Mouse (Mus musculus) midbrain, postnatal 0 days (tissue): ENCODE results near the gene Ppp1r10. TPM values are rescaled to one million over a fixed set of nuclear protein-coding genes. Genes with fewer than 3 reads are reported as not detected.

Experiments
- ATAC-seq: fragments of 200-750 bp; cut with Nextera tagmentation; 2 replicates; pipeline ENCODE4 v1.8.0; 2017; ENCODE audit warnings: moderate number of reproducible peaks, mild to moderate bottlenecking, moderate TSS enrichment, moderate library complexity; ENCODE audit not compliant: low FRiP score
- DNase-seq: peaks from one replicate; pipeline ENCODE4 v3.0.0-alpha.2; 2015; ENCODE audit warnings: low spot score
- H3K27ac ChIP-seq: fragments of 300-500 bp; sonication (generic); 2 replicates; pipeline ENCODE4 v1.5.1; 2014; ENCODE audit warnings: low read depth, mild to moderate bottlenecking, low read length, mixed read lengths
- H3K27me3 ChIP-seq: fragments of 300-500 bp; sonication (generic); 2 replicates; pipeline ENCODE4 v1.6.1; 2014; ENCODE audit warnings: low read length, control low read depth, mixed read lengths; ENCODE audit not compliant: insufficient read depth
- H3K36me3 ChIP-seq: fragments of 300-500 bp; sonication (generic); 2 replicates; pipeline ENCODE4 v1.6.1; 2014; ENCODE audit warnings: low read length, control low read depth, mixed read lengths; ENCODE audit not compliant: insufficient read depth
- H3K4me1 ChIP-seq: fragments of 300-500 bp; sonication (generic); 2 replicates; pipeline ENCODE4 v1.6.1; 2014; ENCODE audit warnings: mild to moderate bottlenecking, control low read depth, antibody characterized with exemption, low read length, mixed read lengths; ENCODE audit not compliant: insufficient read depth
- H3K4me2 ChIP-seq: fragments of 300-500 bp; sonication (generic); 2 replicates; pipeline ENCODE4 v1.6.1; 2014; ENCODE audit warnings: low read depth, mild to moderate bottlenecking, low read length, mixed read lengths; ENCODE audit not compliant: poor library complexity, severe bottlenecking
- H3K4me3 ChIP-seq: fragments of 300-500 bp; sonication (generic); 2 replicates; pipeline ENCODE4 v1.5.1; 2014; ENCODE audit warnings: low read depth, mild to moderate bottlenecking, low read length, moderate library complexity
- H3K9ac ChIP-seq: fragments of 300-500 bp; sonication (generic); replicated peaks from 2 replicates; pipeline ENCODE4 v1.6.1; 2014; ENCODE audit warnings: mild to moderate bottlenecking, low read length, moderate library complexity, mixed read lengths; ENCODE audit not compliant: poor library complexity, severe bottlenecking
- H3K9me3 ChIP-seq: fragments of 300-500 bp; sonication (generic); 2 replicates; pipeline ENCODE4 v1.6.1; 2016; ENCODE audit warnings: low read length, control low read depth
- CTCF ChIP-seq: IDR thresholded peaks from 2 replicates; pipeline ENCODE4 v1.5.1; 2016; ENCODE audit warnings: antibody characterized with exemption, mild to moderate bottlenecking
- WGBS: fragments of 180-500 bp; shearing (Covaris S2); extraction: QIAGEN DNeasy Blood & Tissue Kit; methylation state at CpG from one replicate; pipeline ENCODE4 v1.1.7; 2014; 5-methylcytosine and 5-hydroxymethylcytosine counted together
- polyA plus RNA-seq: library from polyadenylated mRNA; unstranded; fragments of >200 nt; fragmentation: Nextera tagmentation; extraction: Ambion mirVana; gene quantifications from 2 replicates; pipeline ENCODE4 v1.2.1, GENCODE M21; 2015
- total RNA-seq: library from RNA; depleted of rRNA; stranded (reverse); fragments of >200 nt; gene quantifications from 2 replicates; pipeline ENCODE4 v1.2.3, GENCODE M21; 2014

The Ppp1r10 gene
- total and polyA plus RNA-seq, 2 experiments from 2014 or later: 24.8 to 39.3 TPM

DNA sequence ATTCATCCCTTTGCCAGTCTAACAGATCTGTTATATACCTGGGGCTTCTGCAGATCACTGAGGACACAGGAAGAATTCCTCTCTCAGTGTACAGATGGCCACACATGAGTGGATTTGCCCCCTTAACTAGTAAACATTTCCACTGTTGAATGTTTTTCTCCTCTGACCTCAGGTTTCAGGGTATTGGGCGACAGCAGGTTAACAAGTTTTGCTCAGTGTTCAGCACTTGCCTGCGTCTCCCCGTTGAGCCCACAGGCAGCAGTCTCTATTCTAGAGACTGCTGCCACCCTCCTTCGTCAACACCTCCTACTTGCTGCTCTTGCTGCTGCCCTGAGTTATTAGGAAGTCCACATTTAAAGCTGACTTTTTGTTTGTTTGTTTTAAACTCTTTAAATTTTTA is 5.5 kb downstream of the Ppp1r10 start:
- Histone ChIP-seq H3K36me3 (peaks cover 28% of the 10 kb centered on the region), H3K9me3 (no peaks in the 10 kb centered on the region), H3K9ac (0 out of 2 replicates have a peak overlapping the region, but pooled peaks have one; percentile 36), H3K27me3 (no peaks in the 10 kb centered on the region), H3K4me3 (no peak overlapping the region), H3K4me2 (no peak overlapping the region), H3K4me1 (peaks cover 11% of the 10 kb centered on the region; the same call in 1 of the 2 replicates), H3K27ac (no peak overlapping the region)
- WGBS: 81% methylated on average over 4 of the region's 4 CpGs
- TF ChIP-seq CTCF: no peak
- DNase-seq (no peak), ATAC-seq (no peak)

DNA sequence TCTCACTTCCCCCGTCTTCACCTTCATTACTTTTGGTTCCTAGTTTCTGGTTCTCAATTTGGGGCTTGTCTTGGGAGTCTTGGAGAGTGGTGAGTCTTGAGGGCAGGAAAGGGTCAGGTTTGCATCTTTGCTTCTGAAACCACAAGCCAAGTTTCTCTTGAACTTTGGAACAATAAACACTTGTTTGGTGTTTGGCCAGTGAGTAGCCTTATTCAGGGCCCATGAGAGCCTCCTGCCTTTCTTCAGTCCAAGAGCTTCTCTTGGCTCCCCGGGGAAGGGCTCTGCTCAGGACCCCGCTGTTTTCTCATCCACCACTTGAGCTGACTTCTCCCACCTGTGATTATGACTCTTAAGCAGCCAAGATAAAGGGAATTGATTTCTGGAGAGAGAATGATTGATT is 6.3 kb downstream of the Ppp1r10 start:
- Histone ChIP-seq H3K27ac (no peak overlapping the region), H3K36me3 (peaks cover 33% of the 10 kb centered on the region), H3K4me1 (peaks cover 11% of the 10 kb centered on the region; the same call in 1 of the 2 replicates), H3K9ac (no peak overlapping the region), H3K4me2 (no peak overlapping the region), H3K9me3 (no peaks in the 10 kb centered on the region), H3K27me3 (no peaks in the 10 kb centered on the region), H3K4me3 (no peak overlapping the region)
- ATAC-seq (no peak), DNase-seq (no peak)
- TF ChIP-seq CTCF: no peak
- WGBS: 83% methylated on average over 3 of the region's 3 CpGs

DNA sequence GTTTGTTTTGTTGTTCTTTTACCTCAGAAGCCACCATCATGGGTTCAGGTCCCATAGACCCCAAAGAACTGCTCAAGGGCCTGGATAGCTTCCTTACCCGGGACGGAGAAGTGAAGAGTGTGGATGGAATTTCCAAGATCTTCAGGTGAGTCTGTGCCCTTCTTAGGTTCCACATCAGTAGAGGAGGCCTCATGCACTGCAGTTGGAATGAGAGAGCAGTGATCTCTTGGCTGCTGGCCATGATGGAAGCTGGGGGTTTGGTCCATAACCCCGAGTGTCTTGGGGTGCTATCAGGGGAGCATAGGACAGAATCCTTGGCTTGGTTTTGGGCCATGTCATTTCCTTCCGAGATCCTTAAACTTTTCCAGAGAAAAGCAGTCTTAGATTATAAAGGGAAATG is 7.0 kb downstream of the Ppp1r10 start:
- ATAC-seq: no peak
- Histone ChIP-seq H3K9ac (no peak overlapping the region), H3K27ac (no peak overlapping the region), H3K27me3 (no peaks in the 10 kb centered on the region), H3K4me3 (no peak overlapping the region), H3K36me3 (peaks cover 40% of the 10 kb centered on the region), H3K9me3 (no peaks in the 10 kb centered on the region), H3K4me1 (peaks cover 11% of the 10 kb centered on the region; the same call in 1 of the 2 replicates), H3K4me2 (no peak overlapping the region)
- no peak for TF ChIP-seq CTCF
- no peak for DNase-seq
- WGBS: 95% methylated on average over 4 of the region's 4 CpGs

DNA sequence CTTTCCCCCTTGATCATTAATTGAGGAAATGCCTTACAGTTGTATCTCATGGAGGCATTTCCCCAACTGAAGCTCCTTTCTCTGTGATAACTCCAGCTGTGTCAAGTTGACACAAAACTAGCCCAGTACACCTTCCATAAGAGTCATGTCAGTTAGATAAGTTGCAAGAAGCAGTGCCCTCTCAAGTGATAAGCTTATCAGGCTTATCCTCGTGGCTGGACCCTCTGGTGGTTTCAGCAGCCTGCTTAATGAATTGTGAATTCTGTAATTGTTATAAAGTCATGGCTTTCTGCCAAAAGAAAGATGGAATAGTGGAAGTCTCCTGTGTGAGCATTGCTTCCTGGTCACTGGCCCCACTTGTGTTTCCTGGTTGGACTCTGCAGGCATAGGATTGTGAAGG is 11.2 kb downstream of the Ppp1r10 start:
- no peak overlapping the region for H3K9ac ChIP-seq
- peaks cover 61% of the 10 kb centered on the region for H3K36me3 ChIP-seq
- no peak for TF ChIP-seq CTCF
- no peak overlapping the region for H3K27ac ChIP-seq
- H3K27me3 ChIP-seq: no peaks in the 10 kb centered on the region
- H3K9me3 ChIP-seq: no peaks in the 10 kb centered on the region
- DNase-seq: no peak
- WGBS: 65% methylated on average over 1 of the region's 1 CpGs
- no peak overlapping the region for H3K4me2 ChIP-seq
- H3K4me1 ChIP-seq: no peaks in the 10 kb centered on the region
- no peak overlapping the region for H3K4me3 ChIP-seq
- ATAC-seq: no peak

DNA sequence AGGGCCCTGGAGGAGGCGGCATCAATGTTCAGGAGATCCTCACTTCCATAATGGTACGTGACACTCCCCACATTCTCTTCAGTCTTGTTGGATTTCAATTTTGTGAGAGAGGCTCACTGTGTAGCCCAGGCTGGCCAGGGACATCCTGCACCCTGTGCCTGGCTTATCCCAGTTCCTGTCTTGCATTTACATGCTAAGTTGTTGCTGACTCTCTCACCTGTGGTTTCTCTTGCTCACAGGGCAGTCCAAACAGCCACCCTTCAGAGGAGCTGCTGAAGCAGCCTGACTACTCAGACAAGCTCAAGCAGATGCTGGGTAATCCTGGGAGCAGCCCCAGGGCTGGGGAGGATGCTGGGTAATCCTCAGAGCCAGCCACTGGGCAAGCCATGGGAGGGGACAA is 13.3 kb downstream of the Ppp1r10 start:
- WGBS: 100% methylated on average over 2 of the region's 2 CpGs
- no peak for TF ChIP-seq CTCF
- DNase-seq: no peak

DNA sequence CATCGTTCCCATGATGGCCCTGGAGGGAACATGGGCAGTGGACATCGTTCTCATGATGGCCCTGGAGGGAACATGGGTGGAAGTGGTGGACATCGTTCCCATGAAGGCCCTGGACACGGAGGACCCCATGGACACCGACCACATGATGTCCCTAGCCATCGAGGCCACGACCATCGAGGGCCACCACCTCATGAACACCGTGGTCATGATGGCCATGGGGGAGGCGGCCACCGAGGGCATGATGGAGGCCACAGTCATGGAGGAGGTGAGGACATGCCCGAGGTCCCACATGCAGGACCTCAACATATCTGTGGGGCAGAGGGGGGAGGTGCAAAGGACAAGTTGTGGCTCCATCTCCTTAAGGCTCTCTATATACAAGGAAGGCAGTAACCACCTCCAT is 14.4 kb downstream of the Ppp1r10 start:
- no peaks in the 10 kb centered on the region for H3K4me1 ChIP-seq
- H3K27me3 ChIP-seq: no peaks in the 10 kb centered on the region
- ATAC-seq (no peak), DNase-seq (no peak)
- H3K9me3 ChIP-seq: no peaks in the 10 kb centered on the region
- no peak for TF ChIP-seq CTCF
- no peak overlapping the region for H3K4me2 ChIP-seq
- H3K36me3 ChIP-seq: peaks cover 41% of the 10 kb centered on the region
- H3K9ac ChIP-seq: no peak overlapping the region
- WGBS: 97% methylated on average over 12 of the region's 12 CpGs
- H3K27ac ChIP-seq: no peak overlapping the region
- H3K4me3 ChIP-seq: no peak overlapping the region

More for the DNA sequence above, 13.3 kb downstream of the Ppp1r10 start:
- Histone ChIP-seq H3K9me3 (no peaks in the 10 kb centered on the region), H3K4me2 (no peak overlapping the region), H3K4me1 (no peaks in the 10 kb centered on the region), H3K36me3 (peaks cover 49% of the 10 kb centered on the region), H3K27me3 (no peaks in the 10 kb centered on the region), H3K9ac (no peak overlapping the region), H3K27ac (no peak overlapping the region), H3K4me3 (no peak overlapping the region)
- no peak for ATAC-seq
